Mouse (Mus musculus) brain, embryonic 14.5 days (tissue): ENCODE results near the gene Akap12.

Experiments used
- CTCF ChIP-seq: fragments of 200-500 bp; IDR thresholded peaks from 2 replicates; pipeline ENCODE4 v1.5.1; 2012; ENCODE audit warnings: inconsistent platforms, mild to moderate bottlenecking, moderate library complexity, borderline replicate concordance; ENCODE audit not compliant: insufficient read depth, insufficient read length; ENCODE audit errors: extremely low read depth
- POLR2A ChIP-seq: fragments of 200-500 bp; IDR thresholded peaks from 2 replicates; pipeline ENCODE4 v1.6.1; 2012; ENCODE audit warnings: mild to moderate bottlenecking, inconsistent platforms, borderline replicate concordance; ENCODE audit not compliant: poor library complexity, insufficient read depth, insufficient read length, severe bottlenecking; ENCODE audit errors: extremely low read depth

DNA sequence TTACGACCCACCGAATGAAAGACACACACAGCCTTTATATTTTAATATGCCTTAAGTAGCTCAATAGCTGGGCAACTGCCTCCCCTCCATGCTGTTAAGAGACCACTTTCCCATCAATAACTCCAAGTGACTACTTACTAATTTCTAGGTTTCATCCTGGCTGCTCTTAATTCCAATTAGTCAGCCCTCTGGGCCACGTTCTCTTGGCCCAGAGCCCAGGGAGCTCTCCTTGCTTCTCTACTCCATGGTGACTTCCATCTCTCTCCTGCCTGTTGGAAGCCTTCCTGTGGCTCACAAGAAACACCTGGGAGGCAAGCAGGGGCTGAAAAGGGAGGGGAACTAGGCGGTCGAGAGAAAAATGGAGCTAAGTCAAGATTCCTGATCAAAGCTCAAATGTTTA is 23.0 kb downstream of the Akap12 start:
- TF ChIP-seq CTCF (no peak), POLR2A (no peak)
